Mouse (Mus musculus): ENCODE results near the gene Snx10.

Gene Snx10

GRCm38 (mm10) chr6:51548757-51549156 is 25.1 kb downstream of the Snx10 start:
- ChIA-PET CTCF (interaction anchor here in 1 of 4 experiments (1.7 kb wide), 1 partner anchor 39 kb away, joined by 4 read pairs; no protein-coding TSS in a partner anchor), POLR2A (interaction anchor here in 3 of 4 experiments (0.7 to 5.7 kb wide), 6 partner anchors 13 to 464 kb away, joined by 3 to 55 read pairs (median 4); partner anchors contain the start of genes Cbx3 (in 1 of the 3), Hnrnpa2b1 (in 1 of the 3) and Skap2 (in 1 of the 3))

GRCm38 (mm10) chr6:51551267-51551802 is 27.6 kb downstream of the Snx10 start:
- ChIA-PET CTCF (interaction anchor here in 2 of 4 experiments (0.9 to 1.8 kb wide), 2 partner anchors 10 to 41 kb away, joined by 3 to 6 read pairs; no protein-coding TSS in a partner anchor), POLR2A (interaction anchor here in 1 of 4 experiments (0.6 to 2.7 kb wide), 6 partner anchors 8 to 202 kb away, joined by 3 to 14 read pairs (median 4); partner anchors contain the start of genes Cbx3 and Hnrnpa2b1)

GRCm38 (mm10) chr6:51556562-51556961 is 32.9 kb downstream of the Snx10 start:
- CTCF ChIA-PET, result interaction anchor here in 2 of 4 experiments (0.7 to 2.1 kb wide), 2 partner anchors 46 to 321 kb away, joined by 3 to 4 read pairs; no protein-coding TSS in a partner anchor
- POLR2A ChIA-PET, result interaction anchor here in 2 of 4 experiments (0.9 to 2.5 kb wide), 10 partner anchors 9 to 87 kb away, joined by 3 to 7 read pairs (median 4); partner anchors contain the start of genes Cbx3 (in 1 of the 2), Hnrnpa2b1 (in 1 of the 2) and Snx10 (in 1 of the 2)

GRCm38 (mm10) chr6:51558311-51558710 is 34.6 kb downstream of the Snx10 start:
- POLR2A ChIA-PET, result interaction anchor here in 1 of 4 experiments (0.6 kb wide), 1 partner anchor 383 kb away, joined by 3 read pairs; no protein-coding TSS in a partner anchor

GRCm38 (mm10) chr6:51566771-51567680 is 43.3 kb downstream of the Snx10 start:
- CTCF ChIA-PET, result interaction anchor here in 1 of 4 experiments (1.0 to 2.5 kb wide), 2 partner anchors 13 to 57 kb away, joined by 3 to 7 read pairs; no protein-coding TSS in a partner anchor
- POLR2A ChIA-PET, result interaction anchor here in 3 of 4 experiments (0.9 to 1.2 kb wide), 3 partner anchors 11 to 57 kb away, joined by 3 to 4 read pairs (median 3); no protein-coding TSS in a partner anchor

More at GRCm38 (mm10) chr6:51558311-51558710, 34.6 kb downstream of the Snx10 start:
- CTCF ChIA-PET, result interaction anchor here in 2 of 4 experiments (0.7 to 1.2 kb wide), 2 partner anchors 50 to 351 kb away, joined by 4 to 5 read pairs; no protein-coding TSS in a partner anchor

- POLR2A ChIA-PET, result interaction anchor here in 1 of 4 experiments (0.7 to 1.0 kb wide), 2 partner anchors 22 to 59 kb away, joined by 3 read pairs; no protein-coding TSS in a partner anchor
- CTCF ChIA-PET, result interaction anchor here in 1 of 4 experiments (0.5 to 1.5 kb wide), 2 partner anchors 59 to 299 kb away, joined by 3 to 6 read pairs; no protein-coding TSS in a partner anchor
These were observed 45.4 kb downstream of the Snx10 start for GRCm38 (mm10) chr6:51569086-51569485.

GRCm38 (mm10) chr6:51573136-51573535 is 49.4 kb downstream of the Snx10 start:
- CTCF ChIA-PET, result interaction anchor here in 3 of 4 experiments (0.8 to 1.2 kb wide), 3 partner anchors 63 to 124 kb away, joined by 3 to 7 read pairs (median 4); no protein-coding TSS in a partner anchor
- POLR2A ChIA-PET, result no interaction called here

GRCm38 (mm10) chr6:51574132-51574531 is 50.4 kb downstream of the Snx10 start:
- ChIA-PET POLR2A (no interaction called here), CTCF (interaction anchor here in 1 of 4 experiments (0.6 kb wide), 1 partner anchor 190 kb away, joined by 4 read pairs; no protein-coding TSS in a partner anchor)

GRCm38 (mm10) chr6:51578415-51578814 is 54.7 kb downstream of the Snx10 start:
- POLR2A ChIA-PET, result interaction anchor here in 3 of 4 experiments (1.2 to 2.5 kb wide), 9 partner anchors 14 to 109 kb away, joined by 3 to 11 read pairs (median 4); partner anchors contain the start of genes Hnrnpa2b1 (in 1 of the 3) and Snx10 (in 1 of the 3)
- CTCF ChIA-PET, result interaction anchor here (0.5 to 3.9 kb wide), 8 partner anchors 62 to 642 kb away, joined by 3 to 92 read pairs (median 6); no protein-coding TSS in a partner anchor

- ChIA-PET CTCF (interaction anchor here (0.5 to 3.9 kb wide), 44 partner anchors 9 to 649 kb away, joined by 3 to 92 read pairs (median 4); partner anchors contain the start of gene Snx10 (in 1 of the 4)), POLR2A (interaction anchor here (0.5 to 2.6 kb wide), 26 partner anchors 9 to 406 kb away, joined by 3 to 11 read pairs (median 5); partner anchors contain the start of gene Snx10 (in 1 of the 4))
These were observed 56.5 kb downstream of the Snx10 start for GRCm38 (mm10) chr6:51580040-51580680.

GRCm38 (mm10) chr6:51581418-51581817 is 57.7 kb downstream of the Snx10 start:
- ChIA-PET CTCF (interaction anchor here (0.8 to 3.9 kb wide), 8 partner anchors 10 to 410 kb away, joined by 3 to 92 read pairs (median 10); no protein-coding TSS in a partner anchor), POLR2A (interaction anchor here in 3 of 4 experiments (0.6 to 2.6 kb wide), 12 partner anchors 7 to 197 kb away, joined by 3 to 11 read pairs (median 4); partner anchors contain the start of gene Snx10 (in 1 of the 3))

- CTCF ChIA-PET, result interaction anchor here (0.6 to 2.5 kb wide), 5 partner anchors 72 to 546 kb away, joined by 3 to 10 read pairs (median 3); no protein-coding TSS in a partner anchor
- POLR2A ChIA-PET, result interaction anchor here in 2 of 4 experiments (0.6 to 1.8 kb wide), 5 partner anchors 10 to 97 kb away, joined by 3 to 6 read pairs (median 4); partner anchors contain the start of gene Snx10 (in 1 of the 2)
These were observed 58.4 kb downstream of the Snx10 start for GRCm38 (mm10) chr6:51582051-51582450.

GRCm38 (mm10) chr6:51585980-51586379 is 62.3 kb downstream of the Snx10 start:
- CTCF ChIA-PET, result interaction anchor here in 3 of 4 experiments (0.6 to 1.0 kb wide), 5 partner anchors 69 to 635 kb away, joined by 3 to 4 read pairs (median 3); partner anchors contain the start of gene Hoxa7 (in 1 of the 3)
- POLR2A ChIA-PET, result no interaction called here

GRCm38 (mm10) chr6:51587266-51587665 is 63.6 kb downstream of the Snx10 start:
- ChIA-PET POLR2A (interaction anchor here in 1 of 4 experiments (1.0 kb wide), 1 partner anchor 19 kb away, joined by 3 read pairs; no protein-coding TSS in a partner anchor), CTCF (interaction anchor here in 2 of 4 experiments (0.6 to 0.7 kb wide), 3 partner anchors 123 to 637 kb away, joined by 3 to 5 read pairs (median 3); no protein-coding TSS in a partner anchor)

- ChIA-PET CTCF (interaction anchor here in 2 of 4 experiments (0.5 to 2.9 kb wide), 4 partner anchors 11 to 620 kb away, joined by 3 to 15 read pairs (median 10); no protein-coding TSS in a partner anchor), POLR2A (interaction anchor here in 2 of 4 experiments (0.6 to 2.9 kb wide), 11 partner anchors 9 to 477 kb away, joined by 3 to 12 read pairs (median 4); no protein-coding TSS in a partner anchor)
These were observed 67.6 kb downstream of the Snx10 start for GRCm38 (mm10) chr6:51591264-51591663.

GRCm38 (mm10) chr6:51591844-51592243 is 68.1 kb downstream of the Snx10 start:
- POLR2A ChIA-PET, result interaction anchor here (0.7 to 2.9 kb wide), 16 partner anchors 9 to 344 kb away, joined by 3 to 12 read pairs (median 4); partner anchors contain the start of gene Cbx3 (in 1 of the 4)
- CTCF ChIA-PET, result interaction anchor here (0.6 to 2.9 kb wide), 18 partner anchors 9 to 630 kb away, joined by 3 to 20 read pairs (median 4); partner anchors contain the start of gene Hoxa7 (in 2 of the 4)

Measured in embryonic stem cell, embryonic (primary cell).